Mouse (Mus musculus) lung, postnatal 0 days (tissue): ENCODE results near the gene Myzap. TPM values are rescaled to one million over a fixed set of nuclear protein-coding genes. Genes with fewer than 3 reads are reported as not detected.

Source experiments
- ATAC-seq: fragments of 200-750 bp; cut with Nextera tagmentation; 2 replicates; pipeline ENCODE4 v1.8.0; 2017; ENCODE audit warnings: moderate library complexity
- DNase-seq: peaks from one replicate; pipeline ENCODE4 v3.0.0-alpha.2; 2016; ENCODE audit warnings: low spot score
- H3K27ac ChIP-seq: fragments of 300-500 bp; sonication (generic); 2 replicates; pipeline ENCODE4 v1.5.1; 2014; ENCODE audit warnings: antibody characterized with exemption, mild to moderate bottlenecking, low read length, mixed read lengths
- H3K27me3 ChIP-seq: fragments of 300-500 bp; sonication (generic); replicated peaks from 2 replicates; pipeline ENCODE4 v1.6.1; 2014; ENCODE audit warnings: low read length, mixed read lengths; ENCODE audit not compliant: insufficient read depth
- H3K36me3 ChIP-seq: fragments of 300-500 bp; sonication (generic); 2 replicates; pipeline ENCODE4 v1.6.1; 2014; ENCODE audit warnings: low read length, mixed read lengths; ENCODE audit not compliant: insufficient read depth
- H3K4me1 ChIP-seq: fragments of 300-500 bp; sonication (generic); 2 replicates; pipeline ENCODE4 v1.6.1; 2014; ENCODE audit warnings: antibody characterized with exemption, low read depth, low read length, mixed read lengths; ENCODE audit not compliant: insufficient read depth
- H3K4me2 ChIP-seq: fragments of 300-500 bp; sonication (generic); replicated peaks from 2 replicates; pipeline ENCODE4 v1.6.1; 2014; ENCODE audit warnings: low read depth, mild to moderate bottlenecking, low read length, moderate library complexity, mixed read lengths
- H3K4me3 ChIP-seq: fragments of 300-500 bp; sonication (generic); 2 replicates; pipeline ENCODE4 v1.5.1; 2014; ENCODE audit warnings: low read depth, low read length
- H3K9ac ChIP-seq: fragments of 300-500 bp; sonication (generic); replicated peaks from 2 replicates; pipeline ENCODE4 v1.6.1; 2014; ENCODE audit warnings: low read depth, mild to moderate bottlenecking
- H3K9me3 ChIP-seq: fragments of 300-500 bp; sonication (generic); 2 replicates; pipeline ENCODE4 v1.6.1; 2016; ENCODE audit warnings: low read length, mixed read lengths
- CTCF ChIP-seq: IDR thresholded peaks from 2 replicates; pipeline ENCODE4 v1.5.1; 2016; ENCODE audit warnings: antibody characterized with exemption, mild to moderate bottlenecking
- EP300 ChIP-seq: IDR thresholded peaks from 2 replicates; pipeline ENCODE4 v1.6.1; 2016; ENCODE audit warnings: antibody characterized with exemption, mild to moderate bottlenecking, control low read depth
- WGBS: fragments of 180-500 bp; shearing (Covaris S2); extraction: QIAGEN DNeasy Blood & Tissue Kit; methylation state at CpG from one replicate; pipeline ENCODE4 v1.1.7; 2014; 5-methylcytosine and 5-hydroxymethylcytosine counted together
- polyA plus RNA-seq: library from polyadenylated mRNA; unstranded; fragments of >200 nt; fragmentation: Nextera tagmentation; extraction: Ambion mirVana; gene quantifications from 2 replicates; pipeline ENCODE4 v1.2.1, GENCODE M21; 2015

Myzap gene
- polyA plus RNA-seq, 1 experiment from 2014 or later, result 126 TPM

GRCm38 (mm10) chr9:71543443-71544222, 48.5 kb downstream of the Myzap start:
- H3K4me3 ChIP-seq, result no peak overlapping the region
- no peak overlapping the region; the same call in 1 of the 2 replicates for H3K27ac ChIP-seq
- peak; percentile 77 for ATAC-seq
- H3K9ac ChIP-seq, result no peak overlapping the region
- no peaks in the 10 kb centered on the region for H3K9me3 ChIP-seq
- no peak overlapping the region; the same call in 1 of the 2 replicates for H3K4me2 ChIP-seq
- WGBS, result 15% methylated on average over 19 of the region's 19 CpGs
- TF ChIP-seq CTCF (peak; percentile 86), EP300 (no peak)
- peak; percentile 92 for DNase-seq
- H3K4me1 ChIP-seq, result peaks cover 4% of the 10 kb centered on the region; the same call in 1 of the 2 replicates
- no peaks in the 10 kb centered on the region for H3K27me3 ChIP-seq
- H3K36me3 ChIP-seq, result no peaks in the 10 kb centered on the region

GRCm38 (mm10) chr9:71542292-71542691, 49.9 kb downstream of the Myzap start:
- H3K9ac ChIP-seq, result no peak overlapping the region
- TF ChIP-seq CTCF (no peak), EP300 (peak; percentile 87)
- H3K27me3 ChIP-seq, result no peaks in the 10 kb centered on the region
- H3K4me1 ChIP-seq, result peaks cover 4% of the 10 kb centered on the region; the same call in 1 of the 2 replicates
- WGBS, result 45% methylated on average over 5 of the region's 5 CpGs
- no peaks in the 10 kb centered on the region for H3K36me3 ChIP-seq
- DNase-seq (peak; percentile 92), ATAC-seq (peak; percentile 91)
- peak overlapping the region; percentile 34 for H3K27ac ChIP-seq
- H3K9me3 ChIP-seq, result no peaks in the 10 kb centered on the region
- no peak overlapping the region for H3K4me2 ChIP-seq
- H3K4me3 ChIP-seq, result no peak overlapping the region

- Histone ChIP-seq H3K36me3 (no peaks in the 10 kb centered on the region), H3K27ac (no peak overlapping the region), H3K4me3 (no peak overlapping the region), H3K4me2 (no peak overlapping the region), H3K9ac (no peak overlapping the region), H3K27me3 (no peaks in the 10 kb centered on the region), H3K4me1 (peaks cover 4% of the 10 kb centered on the region; the same call in 1 of the 2 replicates), H3K9me3 (no peaks in the 10 kb centered on the region)
- TF ChIP-seq CTCF (no peak), EP300 (no peak)
- no peak for DNase-seq
- ATAC-seq, result no peak
- 48% methylated on average over 3 of the region's 3 CpGs for WGBS
Measured at GRCm38 (mm10) chr9:71540739-71541138, 51.4 kb downstream of the Myzap start.

- Histone ChIP-seq H3K36me3 (no peaks in the 10 kb centered on the region), H3K4me1 (peaks cover 4% of the 10 kb centered on the region; the same call in 1 of the 2 replicates), H3K27me3 (no peaks in the 10 kb centered on the region), H3K27ac (no peak overlapping the region), H3K9ac (no peak overlapping the region), H3K4me2 (no peak overlapping the region), H3K9me3 (no peaks in the 10 kb centered on the region), H3K4me3 (no peak overlapping the region)
- TF ChIP-seq CTCF (no peak), EP300 (no peak)
- 65% methylated on average over 5 of the region's 5 CpGs for WGBS
- no peak for DNase-seq
- no peak for ATAC-seq
Measured at GRCm38 (mm10) chr9:71535730-71536129, 56.4 kb downstream of the Myzap start.

- Histone ChIP-seq H3K4me2 (no peak overlapping the region), H3K27me3 (no peaks in the 10 kb centered on the region), H3K4me3 (no peak overlapping the region), H3K9me3 (no peaks in the 10 kb centered on the region), H3K36me3 (no peaks in the 10 kb centered on the region), H3K27ac (no peak overlapping the region), H3K4me1 (no peaks in the 10 kb centered on the region), H3K9ac (no peak overlapping the region)
- DNase-seq, result no peak
- ATAC-seq, result no peak
- 84% methylated on average over 2 of the region's 2 CpGs for WGBS
- TF ChIP-seq EP300, result no peak
- TF ChIP-seq CTCF, result no peak
Measured at GRCm38 (mm10) chr9:71535036-71535435, 57.1 kb downstream of the Myzap start.

GRCm38 (mm10) chr9:71529960-71530359, 62.2 kb downstream of the Myzap start:
- Histone ChIP-seq H3K36me3 (no peaks in the 10 kb centered on the region), H3K27ac (no peak overlapping the region), H3K4me3 (no peak overlapping the region), H3K9ac (no peak overlapping the region), H3K4me1 (no peaks in the 10 kb centered on the region), H3K4me2 (no peak overlapping the region), H3K27me3 (no peaks in the 10 kb centered on the region), H3K9me3 (no peaks in the 10 kb centered on the region)
- ATAC-seq, result no peak
- 65% methylated on average over 2 of the region's 2 CpGs for WGBS
- no peak for TF ChIP-seq EP300
- TF ChIP-seq CTCF, result peak; percentile 40
- no peak for DNase-seq
